Mouse (Mus musculus) thymus, postnatal 10 days (tissue): ENCODE results near the gene Nsg2.

Experiments used
- DNase-seq, 2 experiments: peaks; one replicate each; pipeline ENCODE4 v3.0.0; 2021; ENCODE audit warnings: low spot score in 2 of 2

The Nsg2 gene

DNA sequence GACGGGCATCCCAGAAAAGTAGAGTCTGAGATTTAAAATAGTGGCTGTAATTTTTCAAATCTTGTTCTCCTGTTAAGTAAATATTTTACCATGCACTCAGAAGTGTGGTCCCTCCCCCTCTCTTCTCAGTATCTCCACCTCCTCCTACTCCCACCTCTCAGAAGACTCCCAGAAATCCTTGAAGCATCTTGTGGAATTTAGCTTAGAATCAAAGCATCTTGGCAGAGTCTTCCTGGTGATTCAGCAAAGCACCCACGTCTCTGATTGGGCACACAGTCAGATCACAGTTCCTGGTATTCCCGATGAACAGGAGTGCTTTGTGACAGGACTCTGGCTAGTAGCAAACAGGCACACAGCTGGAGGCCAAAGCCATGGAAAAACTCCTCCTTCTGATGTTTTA, 83.2 kb downstream of the Nsg2 start:
- no peak for DNase-seq

DNA sequence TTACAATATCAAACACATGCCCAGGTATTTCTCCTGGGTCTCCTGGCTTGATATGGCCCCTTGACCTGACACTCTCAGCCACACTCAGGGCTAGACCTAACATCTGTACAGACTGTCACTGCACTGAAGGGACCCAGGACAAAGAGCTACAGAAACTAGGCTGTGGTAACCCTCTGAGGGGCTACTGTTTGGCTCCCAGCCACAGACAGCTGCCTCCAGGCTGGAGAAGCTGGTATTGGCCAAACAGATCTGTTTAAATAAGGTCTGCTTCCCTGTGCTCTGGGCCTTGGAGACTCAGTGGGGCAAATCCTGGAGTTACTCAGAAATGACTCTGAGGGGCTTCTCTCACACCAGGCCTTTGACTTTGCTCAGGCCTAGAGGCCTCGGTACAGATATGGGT, 86.3 kb downstream of the Nsg2 start:
- no peak for DNase-seq

GRCm38 (mm10) chr11:32087376-32087775, 87.1 kb downstream of the Nsg2 start:
- DNase-seq, result no peak

GRCm38 (mm10) chr11:32087779-32088442, 87.6 kb downstream of the Nsg2 start:
- DNase-seq, result no peak

DNA sequence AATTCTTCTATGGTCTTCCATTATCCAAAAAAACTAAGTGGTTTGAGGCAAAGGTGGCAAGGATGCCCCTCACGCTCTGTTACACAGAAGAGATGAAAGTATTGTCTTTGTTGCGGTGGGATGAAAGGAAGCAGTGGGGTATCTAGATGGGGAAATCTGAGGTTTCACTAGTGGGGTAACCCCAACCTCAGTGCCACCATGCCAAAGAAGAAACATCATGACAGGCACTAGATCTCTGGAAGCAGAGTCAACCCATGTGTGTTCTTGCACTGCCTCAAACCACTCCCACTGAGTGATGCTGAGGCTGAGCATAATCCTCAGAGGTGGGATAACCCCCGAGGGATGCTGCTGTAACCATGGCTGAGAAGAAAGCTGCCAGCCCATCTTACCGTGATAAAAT, 95.5 kb downstream of the Nsg2 start:
- DNase-seq, result no peak

GRCm38 (mm10) chr11:32096346-32096745, 96.1 kb downstream of the Nsg2 start:
- no peak for DNase-seq

- DNase-seq, result no peak
Measured at GRCm38 (mm10) chr11:32101059-32101632, 100.9 kb downstream of the Nsg2 start.

- DNase-seq, result no peak
Measured at GRCm38 (mm10) chr11:32102976-32103375, 102.7 kb downstream of the Nsg2 start.

DNA sequence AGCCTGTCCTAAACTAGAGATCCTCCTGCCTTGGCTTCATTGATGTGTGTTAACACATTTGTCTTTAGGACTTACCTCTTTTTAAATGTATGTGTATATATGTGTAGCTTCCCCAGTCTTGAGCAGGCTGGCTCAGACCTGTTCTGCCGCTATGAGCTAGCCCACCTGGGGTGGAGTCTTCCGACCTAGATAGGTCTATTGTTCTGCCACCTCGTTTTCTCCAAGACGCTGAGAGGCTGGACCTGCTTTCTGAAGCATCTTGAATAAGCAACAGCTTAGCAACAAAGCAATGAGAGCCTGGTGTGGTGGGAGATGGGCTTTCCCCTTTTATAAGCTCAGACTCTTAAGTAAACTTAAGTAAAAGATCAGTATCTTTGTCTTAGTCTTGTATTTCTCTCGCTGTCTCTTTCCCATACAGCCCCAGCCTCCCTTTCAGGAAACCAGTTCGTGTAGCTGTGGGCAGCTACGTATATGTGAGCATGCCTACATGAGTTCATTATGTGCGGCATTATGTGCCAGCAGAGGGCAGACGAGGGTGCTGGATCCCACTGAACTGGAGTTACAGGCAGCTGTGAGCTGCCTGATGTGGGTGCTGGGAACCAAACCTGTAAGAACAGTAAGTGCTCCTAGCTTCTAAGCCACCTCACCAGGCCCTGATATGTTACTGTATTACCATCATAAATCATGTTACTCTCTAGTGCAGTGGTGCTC, 104.3 kb downstream of the Nsg2 start:
- peak in 1 of 2 experiments; percentile 24 for DNase-seq

- peak; percentile 67 to 75 for DNase-seq
Measured at GRCm38 (mm10) chr11:32105750-32106646, 105.7 kb downstream of the Nsg2 start.

DNA sequence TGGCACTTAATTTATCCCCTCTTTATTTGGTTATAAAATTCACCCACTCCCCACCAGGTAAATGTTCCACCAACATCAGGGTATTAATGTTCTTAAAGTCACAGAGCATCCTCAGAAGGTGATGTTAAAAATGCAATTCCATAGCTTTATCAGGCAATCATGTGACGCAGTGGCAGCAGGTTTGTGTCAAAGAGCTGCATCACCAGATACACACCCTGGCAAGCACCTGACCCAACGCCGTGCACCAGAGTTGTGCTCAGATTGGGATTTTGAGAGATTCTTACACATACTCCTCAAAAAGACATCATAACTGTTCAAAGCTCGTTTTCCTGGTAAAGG, 106.4 kb downstream of the Nsg2 start:
- no peak for DNase-seq

- DNase-seq, result no peak
Measured at GRCm38 (mm10) chr11:32108441-32108840, 108.2 kb downstream of the Nsg2 start.
